Mouse (Mus musculus): Measurements from ENCODE around the gene Zfp511. TPM values are rescaled to one million over a fixed set of nuclear protein-coding genes. Genes with fewer than 3 reads are reported as not detected.

Zfp511 gene
- polyA plus RNA-seq, 1 experiment: 57.7 TPM

DNA sequence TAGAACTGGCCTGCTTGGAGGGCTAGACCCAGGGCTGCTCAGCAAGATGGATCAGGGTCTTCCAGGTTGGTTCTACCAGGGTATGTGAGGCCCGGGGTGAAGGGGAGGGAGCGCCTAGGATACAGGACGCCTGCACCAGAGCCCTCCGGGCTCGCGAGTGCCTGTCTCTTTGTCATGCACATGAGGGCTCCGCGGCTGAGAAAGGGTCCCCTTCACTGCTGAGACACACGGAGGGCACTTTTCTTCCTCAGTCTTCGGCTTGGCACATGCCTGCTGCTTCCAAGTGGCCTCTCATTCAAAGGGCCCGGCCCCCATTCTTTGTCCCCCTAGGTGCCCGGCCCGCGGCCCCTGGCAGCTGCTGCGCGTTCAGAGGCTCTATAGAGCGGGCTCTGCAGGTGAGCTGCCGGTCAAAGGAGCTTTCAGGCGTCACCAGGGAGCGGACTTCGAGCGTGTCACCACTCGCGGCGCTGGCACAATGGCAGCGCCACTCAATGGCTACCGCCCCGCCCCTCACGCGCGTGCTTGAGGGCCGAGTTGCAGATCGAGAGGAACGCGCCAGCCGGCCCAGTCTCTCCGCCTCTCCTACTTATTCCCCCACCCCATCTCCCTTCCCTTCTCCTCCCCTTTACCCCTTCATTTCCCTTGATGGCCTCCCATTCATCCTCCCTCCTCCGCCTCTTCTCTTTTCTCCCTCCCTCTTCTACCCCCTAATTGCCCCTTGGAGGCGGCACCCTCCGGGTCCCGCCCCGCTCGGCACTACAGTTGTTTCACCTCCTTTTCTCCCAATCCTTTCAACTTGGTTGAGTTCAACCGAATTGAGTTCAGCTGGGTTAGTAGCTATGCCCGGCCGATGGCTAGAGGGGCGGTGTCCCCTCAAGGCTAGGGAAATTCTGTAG is 25.0 kb downstream of the Zfp511 start:
- H3K4me1 ChIP-seq (ENCODE audit: control insufficient read depth, insufficient read depth, low read length): peaks cover 16% of the 10 kb centered on the region
- H3K4me3 ChIP-seq (ENCODE audit: control insufficient read depth, low read depth, low read length): no peak overlapping the region; the same call in 1 of the 2 replicates
- no peak overlapping the region for H3K27ac ChIP-seq (ENCODE audit: control insufficient read depth, insufficient read depth, low read depth, low read length)
- H3K36me3 ChIP-seq (ENCODE audit: control insufficient read depth, insufficient read depth, low read length): no peaks in the 10 kb centered on the region
- TF ChIP-seq POLR2A (IDR thresholded peaks at IDR 0.05; ENCODE audit: control insufficient read depth, low read depth, low read length) (no peak), CTCF (IDR thresholded peaks at IDR 0.05; ENCODE audit: control insufficient read depth, insufficient read depth, insufficient replicate concordance, low read depth, low read length) (no peak)
- H3K27me3 ChIP-seq (ENCODE audit: control insufficient read depth, insufficient read depth, low read length): no peaks in the 10 kb centered on the region; the same call in 1 of the 2 replicates

DNA sequence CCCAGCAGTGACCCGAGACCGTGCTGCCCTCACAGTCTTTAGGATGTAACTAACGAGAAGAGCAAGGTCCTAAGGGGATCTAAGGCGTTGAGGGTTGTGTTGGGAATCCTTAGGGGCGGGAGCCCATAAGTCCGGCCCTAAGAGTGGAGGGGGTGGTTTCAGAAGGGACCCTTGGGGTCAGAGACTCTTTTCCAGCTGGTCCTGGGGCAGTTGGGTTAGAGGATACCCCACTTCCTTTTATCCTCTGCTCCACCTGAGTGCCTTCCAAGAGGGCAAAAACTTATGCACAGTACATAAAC is 25.6 kb downstream of the Zfp511 start:
- Histone ChIP-seq H3K27me3 (ENCODE audit: control insufficient read depth, insufficient read depth, low read length) (no peaks in the 10 kb centered on the region; the same call in 1 of the 2 replicates), H3K4me1 (ENCODE audit: control insufficient read depth, insufficient read depth, low read length) (peaks cover 16% of the 10 kb centered on the region), H3K27ac (ENCODE audit: control insufficient read depth, insufficient read depth, low read depth, low read length) (no peak overlapping the region), H3K4me3 (ENCODE audit: control insufficient read depth, low read depth, low read length) (no peak overlapping the region), H3K36me3 (ENCODE audit: control insufficient read depth, insufficient read depth, low read length) (no peaks in the 10 kb centered on the region)
- no peak for TF ChIP-seq POLR2A (IDR thresholded peaks at IDR 0.05; ENCODE audit: control insufficient read depth, low read depth, low read length)

DNA sequence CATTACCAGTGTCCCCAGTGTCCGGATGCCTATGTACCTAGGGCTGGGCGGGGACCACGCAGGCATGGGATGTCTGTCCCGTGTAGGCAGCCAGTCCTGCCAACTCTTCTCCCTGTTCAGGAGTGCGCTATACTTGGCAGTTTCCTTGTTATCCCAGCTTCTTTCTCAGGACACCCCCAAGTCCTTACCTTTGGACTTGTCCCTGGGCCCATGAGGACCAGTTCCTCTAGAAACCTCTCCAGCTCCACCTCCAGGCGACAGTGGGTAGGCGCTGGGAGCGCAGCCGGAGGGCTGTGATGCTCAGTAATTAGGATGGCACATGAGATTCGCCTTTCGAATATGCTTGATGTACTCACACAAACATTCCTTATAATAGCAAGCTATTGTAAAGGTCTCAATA is 26.1 kb downstream of the Zfp511 start:
- Histone ChIP-seq H3K4me1 (ENCODE audit: control insufficient read depth, insufficient read depth, low read length) (peaks cover 16% of the 10 kb centered on the region), H3K27me3 (ENCODE audit: control insufficient read depth, insufficient read depth, low read length) (no peaks in the 10 kb centered on the region; the same call in 1 of the 2 replicates), H3K27ac (ENCODE audit: control insufficient read depth, insufficient read depth, low read depth, low read length) (no peak overlapping the region)

DNA sequence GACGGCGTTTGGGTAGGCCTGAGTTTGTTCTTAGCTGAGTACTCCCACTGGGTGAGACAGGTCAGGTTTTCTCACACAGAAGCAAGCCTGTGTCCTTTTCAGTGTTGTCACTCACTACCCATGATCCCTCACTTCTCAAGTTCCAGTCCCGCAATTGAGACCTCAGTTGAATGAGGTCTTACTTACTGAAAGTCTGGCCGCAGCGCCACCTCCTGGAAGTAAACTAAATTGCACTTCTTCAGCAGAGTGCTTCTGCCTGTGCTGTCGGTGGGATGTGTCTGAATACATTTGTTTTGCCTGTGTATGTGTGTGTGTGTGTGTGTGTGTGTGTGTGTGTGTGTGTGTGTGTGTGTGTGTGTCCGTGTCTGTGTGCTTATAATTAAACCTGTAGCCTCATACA is 26.9 kb downstream of the Zfp511 start:
- Histone ChIP-seq H3K36me3 (ENCODE audit: control insufficient read depth, insufficient read depth, low read length) (no peaks in the 10 kb centered on the region), H3K27me3 (ENCODE audit: control insufficient read depth, insufficient read depth, low read length) (no peaks in the 10 kb centered on the region), H3K27ac (ENCODE audit: control insufficient read depth, insufficient read depth, low read depth, low read length) (no peak overlapping the region)

More for the DNA sequence above, 26.1 kb downstream of the Zfp511 start:
- no peak overlapping the region for H3K4me3 ChIP-seq (ENCODE audit: control insufficient read depth, low read depth, low read length)
- TF ChIP-seq POLR2A (IDR thresholded peaks at IDR 0.05; ENCODE audit: control insufficient read depth, low read depth, low read length) (no peak), CTCF (IDR thresholded peaks at IDR 0.05; ENCODE audit: control insufficient read depth, insufficient read depth, insufficient replicate concordance, low read depth, low read length) (no peak)
- H3K36me3 ChIP-seq (ENCODE audit: control insufficient read depth, insufficient read depth, low read length): no peaks in the 10 kb centered on the region

DNA sequence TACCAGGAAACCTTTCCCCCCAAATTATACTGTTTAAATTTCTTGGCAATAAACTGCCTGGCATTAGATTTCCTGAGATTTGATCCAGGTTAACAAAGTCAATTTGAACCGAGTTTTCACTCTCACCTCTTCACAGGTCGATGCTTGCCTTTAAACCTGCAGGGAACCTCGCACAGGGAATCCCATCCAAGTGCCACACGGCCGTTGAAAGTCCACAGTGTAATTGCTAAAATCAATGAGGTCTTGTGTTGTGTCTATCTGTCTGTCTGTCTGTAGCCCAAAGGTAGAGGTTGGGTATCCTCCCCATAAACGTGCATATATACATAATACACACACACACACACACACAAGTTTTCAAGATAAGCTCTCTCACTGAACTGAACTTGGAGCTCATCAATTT is 31.2 kb downstream of the Zfp511 start:
- TF ChIP-seq CTCF (IDR thresholded peaks at IDR 0.05; ENCODE audit: control insufficient read depth, insufficient read depth, insufficient replicate concordance, low read depth, low read length) (no peak), POLR2A (IDR thresholded peaks at IDR 0.05; ENCODE audit: control insufficient read depth, low read depth, low read length) (no peak)
- peaks cover 12% of the 10 kb centered on the region; the same call in 1 of the 2 replicates for H3K4me1 ChIP-seq (ENCODE audit: control insufficient read depth, insufficient read depth, low read length)
- H3K27ac ChIP-seq (ENCODE audit: control insufficient read depth, insufficient read depth, low read depth, low read length): no peak overlapping the region
- no peak overlapping the region for H3K4me3 ChIP-seq (ENCODE audit: control insufficient read depth, low read depth, low read length)
- no peaks in the 10 kb centered on the region for H3K27me3 ChIP-seq (ENCODE audit: control insufficient read depth, insufficient read depth, low read length)
- H3K36me3 ChIP-seq (ENCODE audit: control insufficient read depth, insufficient read depth, low read length): no peaks in the 10 kb centered on the region

More for the DNA sequence above, 26.9 kb downstream of the Zfp511 start:
- TF ChIP-seq POLR2A (IDR thresholded peaks at IDR 0.05; ENCODE audit: control insufficient read depth, low read depth, low read length) (no peak), CTCF (IDR thresholded peaks at IDR 0.05; ENCODE audit: control insufficient read depth, insufficient read depth, insufficient replicate concordance, low read depth, low read length) (peak; percentile 73; the same call in 1 of the 2 replicates)
- H3K4me3 ChIP-seq (ENCODE audit: control insufficient read depth, low read depth, low read length): no peak overlapping the region
- H3K4me1 ChIP-seq (ENCODE audit: control insufficient read depth, insufficient read depth, low read length): peaks cover 13% of the 10 kb centered on the region

DNA sequence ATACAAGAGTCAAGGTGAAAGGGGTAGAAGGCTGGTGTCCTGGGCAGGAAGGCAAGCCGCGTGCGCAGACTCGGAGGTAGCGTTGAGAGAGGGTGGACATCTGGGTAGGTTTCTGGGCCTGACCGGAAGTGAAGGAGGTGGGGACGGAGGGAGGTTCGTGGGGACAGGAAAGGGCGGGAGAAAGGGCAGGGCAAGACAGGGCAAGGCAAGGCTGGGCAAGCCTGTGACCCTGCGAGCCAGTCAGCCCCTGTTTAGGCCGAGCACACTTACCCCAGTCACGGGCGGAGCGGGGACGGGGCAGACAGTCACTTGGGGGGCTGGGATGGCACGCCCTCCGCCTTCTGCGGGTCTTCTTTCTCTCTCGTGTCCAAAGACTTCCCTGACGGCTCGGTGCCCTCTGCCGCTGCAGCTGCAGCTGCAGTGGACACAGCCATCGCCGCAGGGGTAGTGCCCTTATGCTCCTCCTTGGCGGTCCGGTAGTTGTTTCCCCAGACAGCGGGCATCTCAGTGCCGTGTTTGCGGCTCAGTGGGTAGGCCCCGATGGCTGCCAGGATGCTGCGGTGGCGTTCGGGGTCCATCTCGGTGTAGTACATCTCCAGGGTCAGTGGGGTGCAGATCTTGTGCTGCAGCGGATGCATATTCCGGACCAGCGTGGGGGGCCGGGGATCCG is 34.0 kb downstream of the Zfp511 start:
- H3K4me3 ChIP-seq (ENCODE audit: control insufficient read depth, low read depth, low read length): peak overlapping the region; percentile 77
- H3K36me3 ChIP-seq (ENCODE audit: control insufficient read depth, insufficient read depth, low read length): no peaks in the 10 kb centered on the region
- H3K27me3 ChIP-seq (ENCODE audit: control insufficient read depth, insufficient read depth, low read length): no peaks in the 10 kb centered on the region
- peaks cover 10% of the 10 kb centered on the region; the same call in 1 of the 2 replicates for H3K4me1 ChIP-seq (ENCODE audit: control insufficient read depth, insufficient read depth, low read length)
- TF ChIP-seq POLR2A (IDR thresholded peaks at IDR 0.05; ENCODE audit: control insufficient read depth, low read depth, low read length) (peak; percentile 54; the same call in 1 of the 2 replicates), CTCF (IDR thresholded peaks at IDR 0.05; ENCODE audit: control insufficient read depth, insufficient read depth, insufficient replicate concordance, low read depth, low read length) (no peak)
- no peak overlapping the region for H3K27ac ChIP-seq (ENCODE audit: control insufficient read depth, insufficient read depth, low read depth, low read length)

DNA sequence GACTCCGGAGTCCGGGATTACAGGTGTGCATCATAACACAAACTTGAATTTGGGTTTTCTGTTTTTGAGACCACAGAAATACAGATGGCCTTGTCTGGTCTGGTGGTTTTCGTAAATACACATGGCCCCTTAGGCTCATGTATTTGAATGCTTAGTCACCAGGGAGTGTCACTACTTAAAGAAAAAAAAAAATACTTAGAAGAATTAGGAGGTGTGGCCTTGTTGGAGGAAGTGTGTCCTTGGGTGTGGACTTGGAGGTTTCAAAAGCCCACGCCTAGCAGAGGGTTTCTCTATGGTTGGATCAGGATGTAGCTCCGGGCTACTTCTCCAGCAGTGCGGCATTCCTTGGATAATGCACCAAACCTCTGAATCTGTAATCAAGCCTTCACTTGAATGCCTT is 41.5 kb downstream of the Zfp511 start:
- Histone ChIP-seq H3K4me3 (ENCODE audit: control insufficient read depth, low read depth, low read length) (no peak overlapping the region), H3K27me3 (ENCODE audit: control insufficient read depth, insufficient read depth, low read length) (no peaks in the 10 kb centered on the region), H3K36me3 (ENCODE audit: control insufficient read depth, insufficient read depth, low read length) (no peaks in the 10 kb centered on the region), H3K27ac (ENCODE audit: control insufficient read depth, insufficient read depth, low read depth, low read length) (no peak overlapping the region), H3K4me1 (ENCODE audit: control insufficient read depth, insufficient read depth, low read length) (peaks cover 21% of the 10 kb centered on the region)
- no peak for TF ChIP-seq CTCF (IDR thresholded peaks at IDR 0.05; ENCODE audit: control insufficient read depth, insufficient read depth, insufficient replicate concordance, low read depth, low read length)
- no peak for TF ChIP-seq POLR2A (IDR thresholded peaks at IDR 0.05; ENCODE audit: control insufficient read depth, low read depth, low read length)
